Mouse (Mus musculus) ES-E14 (cell line): ENCODE data around the gene Miga2. TPM values are rescaled to one million over a fixed set of nuclear protein-coding genes. Genes with fewer than 3 reads are reported as not detected.

Experiments
- DNase-seq: peaks from one replicate; pipeline ENCODE4 v3.0.0-alpha.2; 2013; ENCODE audit warnings: low read depth, low spot score
- H3K27ac ChIP-seq: 2 replicates; pipeline ENCODE4 v1.5.1; 2012; ENCODE audit warnings: low read depth, mild to moderate bottlenecking, low read length, moderate library complexity, mixed read lengths; ENCODE audit not compliant: poor library complexity, insufficient read depth, severe bottlenecking
- H3K36me3 ChIP-seq: 2 replicates; pipeline ENCODE4 v1.6.1; 2012; ENCODE audit warnings: mild to moderate bottlenecking, low read length, moderate library complexity, mixed read lengths; ENCODE audit not compliant: control insufficient read depth, poor library complexity, insufficient read depth, severe bottlenecking
- H3K4me1 ChIP-seq, 2 experiments: fragments of 150-350 bp in 1 of 2; sonication (generic) in 1 of 2; 2 replicates each; pipeline ENCODE4 v1.6.1; 2012; ENCODE audit warnings: low read length in 2 of 2, mild to moderate bottlenecking in 1 of 2, mixed read lengths in 1 of 2; ENCODE audit not compliant: control insufficient read depth in 2 of 2, insufficient read depth in 2 of 2, poor library complexity in 1 of 2
- H3K4me3 ChIP-seq, 2 experiments: fragments of 150-350 bp in 1 of 2; sonication (generic) in 1 of 2; 2 replicates each; pipeline ENCODE4 v1.5.1; 2012; ENCODE audit warnings: low read length in 2 of 2, low read depth in 1 of 2, mild to moderate bottlenecking in 1 of 2, mixed read lengths in 1 of 2; ENCODE audit not compliant: insufficient read depth in 1 of 2, poor library complexity in 1 of 2, severe bottlenecking in 1 of 2
- H3K9ac ChIP-seq: 2 replicates; pipeline ENCODE4 v1.6.1; 2012; ENCODE audit warnings: low read depth, mild to moderate bottlenecking, low read length, mixed read lengths; ENCODE audit not compliant: poor library complexity, insufficient read depth, severe bottlenecking
- H3K9me3 ChIP-seq: fragments of 150-350 bp; sonication (generic); 2 replicates; pipeline ENCODE4 v1.6.1; 2012; ENCODE audit warnings: low read depth, mild to moderate bottlenecking, low read length; ENCODE audit not compliant: control insufficient read depth, insufficient read depth
- CHD2 ChIP-seq: IDR thresholded peaks from 2 replicates; pipeline ENCODE4 v1.6.1; 2014; ENCODE audit warnings: mild to moderate bottlenecking, low read depth, low read length, inconsistent platforms
- HCFC1 ChIP-seq: IDR thresholded peaks from 2 replicates; pipeline ENCODE4 v1.6.1; 2012; ENCODE audit warnings: low read length, inconsistent platforms, borderline replicate concordance; ENCODE audit not compliant: insufficient read depth
- MAFK ChIP-seq: IDR thresholded peaks from 2 replicates; pipeline ENCODE4 v1.6.1; 2014; ENCODE audit warnings: mild to moderate bottlenecking, low read depth, low read length, inconsistent platforms; ENCODE audit not compliant: insufficient read depth
- ZC3H11A ChIP-seq: IDR thresholded peaks from 2 replicates; pipeline ENCODE4 v1.6.1; 2012; ENCODE audit warnings: low read depth, mild to moderate bottlenecking, inconsistent platforms, low read length, borderline replicate concordance
- ZNF384 ChIP-seq: IDR thresholded peaks from 2 replicates; pipeline ENCODE4 v1.6.1; 2012; ENCODE audit warnings: low read depth, low read length, inconsistent platforms
- in situ Hi-C, 2 experiments: fragments of 600-800 bp; cut with MboI; formaldehyde crosslinking; loops; one replicate each; pipeline ENCODE4 v1.15.1; 2025; ENCODE audit warnings: low sequenced_read_pairs in 2 of 2, inconsistent platforms in 1 of 2; ENCODE audit not compliant: unreplicated experiment in 2 of 2
- total RNA-seq: library from RNA; depleted of rRNA; stranded (reverse); fragments of 300-350 nt; gene quantifications from 2 replicates; pipeline ENCODE4 v1.2.3, GENCODE M21; 2012

The Miga2 gene
- total RNA-seq, 1 experiment, result 46.0 TPM

DNA sequence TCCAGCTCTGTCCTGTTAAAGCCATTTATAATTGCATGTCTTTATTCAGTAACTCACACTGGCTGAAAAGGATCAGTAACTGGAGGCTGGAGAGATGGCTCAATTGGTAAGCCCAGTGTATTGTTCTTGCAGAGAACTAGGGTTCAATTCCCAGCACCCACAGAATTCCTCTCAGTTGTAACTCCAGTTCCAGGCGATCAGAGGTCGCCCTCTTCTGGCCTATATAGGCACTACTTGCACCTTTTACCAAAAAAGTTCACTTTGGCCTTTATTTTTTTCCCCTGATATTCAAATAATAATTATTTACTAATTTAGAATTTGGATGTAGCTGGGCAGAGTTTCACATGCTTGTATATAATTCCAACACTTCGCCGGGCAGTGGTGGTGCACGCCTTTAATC, 1.2 kb upstream of the Miga2 start:
- H3K27ac ChIP-seq, result no peak overlapping the region
- H3K4me1 ChIP-seq, result peaks cover 0 to 12% of the 10 kb centered on the region in 2 experiments; a peak in 1 of 4 replicates
- H3K9ac ChIP-seq, result no peak overlapping the region
- H3K9me3 ChIP-seq, result no peaks in the 10 kb centered on the region
- in situ Hi-C loops, result no loop called here
- DNase-seq, result peak; percentile 25
- no peak overlapping the region for H3K4me3 ChIP-seq
- H3K36me3 ChIP-seq, result no peaks in the 10 kb centered on the region; the same call in 1 of the 2 replicates
- TF ChIP-seq ZC3H11A, result no peak
- peak; percentile 37; the same call in 1 of the 2 replicates for TF ChIP-seq ZNF384

DNA sequence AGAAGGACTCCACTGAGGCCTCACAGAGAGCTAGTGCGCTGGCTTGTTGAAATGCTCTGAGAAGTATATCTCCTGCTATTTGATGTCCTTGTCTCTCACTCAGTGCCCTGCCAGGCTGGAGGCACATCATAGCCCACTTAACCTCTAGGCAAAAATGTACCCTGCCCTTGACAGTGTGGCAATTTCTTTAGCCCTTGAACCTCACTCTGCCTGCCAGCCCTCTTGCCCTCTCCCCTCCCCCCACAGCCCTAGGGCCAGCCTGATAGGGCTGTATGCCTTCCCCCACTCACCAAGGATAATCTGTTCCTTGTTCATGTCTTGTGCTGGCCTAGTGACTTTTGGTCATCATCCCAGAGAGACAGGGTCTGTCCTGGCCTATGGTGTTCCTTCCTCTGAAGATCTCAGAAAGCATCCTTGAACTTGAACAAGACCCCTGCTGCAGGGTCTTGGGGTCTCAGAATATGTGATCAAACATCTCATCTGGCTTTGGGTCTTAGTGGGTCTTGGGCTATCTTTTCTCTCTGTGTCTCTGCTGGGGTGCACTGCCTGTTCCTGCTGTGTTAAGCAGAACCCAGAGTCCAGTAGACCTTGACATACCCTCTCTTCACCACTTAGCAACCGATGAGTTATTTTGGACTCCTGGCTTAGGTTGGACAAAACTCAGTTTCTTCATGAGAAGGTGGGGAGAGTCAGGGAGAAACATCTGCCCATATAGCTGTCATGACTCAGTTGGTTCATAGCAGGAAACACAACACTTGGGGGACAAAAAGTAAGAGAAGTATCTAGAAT, 1.4 kb downstream of the Miga2 start:
- no peaks in the 10 kb centered on the region for H3K9me3 ChIP-seq
- H3K9ac ChIP-seq, result peak overlapping the region; percentile 82
- H3K4me3 ChIP-seq, result peak overlapping the region in 1 of 2 experiments; percentile 97; a peak in 2 of 4 replicates
- no peak overlapping the region for H3K27ac ChIP-seq
- in situ Hi-C loops, result no loop called here
- H3K4me1 ChIP-seq, result peaks cover 0 to 5% of the 10 kb centered on the region in 2 experiments; a peak in 1 of 4 replicates
- TF ChIP-seq ZC3H11A, result no peak
- TF ChIP-seq ZNF384, result no peak
- TF ChIP-seq CHD2, result no peak
- TF ChIP-seq HCFC1, result no peak
- TF ChIP-seq MAFK, result no peak
- DNase-seq, result no peak
- peaks cover 17% of the 10 kb centered on the region for H3K36me3 ChIP-seq

DNA sequence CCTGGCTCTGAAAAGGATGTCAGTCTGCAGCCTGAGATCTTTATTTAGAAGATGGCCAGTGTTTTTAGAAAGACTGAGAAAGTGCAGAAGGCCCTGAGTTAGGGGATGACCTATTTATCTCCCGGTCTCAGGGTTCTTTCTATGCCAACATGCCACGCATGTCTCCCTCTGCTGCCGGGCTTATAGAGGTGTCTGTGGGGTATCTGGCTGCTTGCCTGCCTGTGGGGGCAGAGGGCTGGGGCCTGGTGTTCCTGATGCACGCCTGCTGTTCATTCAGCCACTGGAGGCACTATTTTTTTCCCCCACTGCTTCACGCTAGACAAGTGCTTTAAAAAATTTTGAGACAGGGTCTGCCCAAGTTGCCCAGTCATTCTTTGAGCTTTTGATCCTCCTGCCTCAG, 2.2 kb downstream of the Miga2 start:
- no peak for TF ChIP-seq ZC3H11A
- TF ChIP-seq HCFC1, result no peak
- TF ChIP-seq ZNF384, result no peak
- no peak for TF ChIP-seq MAFK
- no peak for TF ChIP-seq CHD2
- Histone ChIP-seq H3K27ac (no peak overlapping the region), H3K4me3 (no peak overlapping the region), H3K9me3 (no peaks in the 10 kb centered on the region), H3K9ac (no peak overlapping the region), H3K4me1 (peaks cover 0 to 5% of the 10 kb centered on the region in 2 experiments; a peak in 1 of 4 replicates), H3K36me3 (peaks cover 22% of the 10 kb centered on the region)
- in situ Hi-C loops, result no loop called here
- no peak for DNase-seq

DNA sequence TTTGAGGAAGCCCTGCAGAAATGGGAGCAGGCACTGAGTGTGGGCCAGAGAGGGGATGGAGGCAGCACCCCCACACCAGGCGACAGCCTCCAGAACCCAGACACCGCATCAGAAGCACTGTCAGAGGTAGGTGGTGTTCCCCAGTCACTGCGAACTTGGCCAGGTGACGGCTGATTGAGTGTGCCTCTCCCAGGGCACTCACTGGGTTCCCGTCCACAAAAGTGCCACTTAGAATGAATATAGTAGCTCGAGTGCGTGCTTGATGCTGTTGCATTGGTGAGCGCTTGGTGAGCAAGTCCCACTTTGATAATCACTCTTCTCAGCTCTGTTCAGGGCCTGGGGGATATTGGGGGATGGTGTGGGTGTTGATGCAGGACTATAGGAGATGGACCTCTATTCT, 7.5 kb downstream of the Miga2 start:
- no peaks in the 10 kb centered on the region for H3K9me3 ChIP-seq
- no peak overlapping the region for H3K9ac ChIP-seq
- no peak overlapping the region for H3K27ac ChIP-seq
- peaks cover 46% of the 10 kb centered on the region for H3K36me3 ChIP-seq
- no peak overlapping the region for H3K4me3 ChIP-seq
- H3K4me1 ChIP-seq, result no peaks in the 10 kb centered on the region
- in situ Hi-C loops, result no loop called here
- no peak for TF ChIP-seq HCFC1
- TF ChIP-seq CHD2, result no peak
- no peak for DNase-seq

DNA sequence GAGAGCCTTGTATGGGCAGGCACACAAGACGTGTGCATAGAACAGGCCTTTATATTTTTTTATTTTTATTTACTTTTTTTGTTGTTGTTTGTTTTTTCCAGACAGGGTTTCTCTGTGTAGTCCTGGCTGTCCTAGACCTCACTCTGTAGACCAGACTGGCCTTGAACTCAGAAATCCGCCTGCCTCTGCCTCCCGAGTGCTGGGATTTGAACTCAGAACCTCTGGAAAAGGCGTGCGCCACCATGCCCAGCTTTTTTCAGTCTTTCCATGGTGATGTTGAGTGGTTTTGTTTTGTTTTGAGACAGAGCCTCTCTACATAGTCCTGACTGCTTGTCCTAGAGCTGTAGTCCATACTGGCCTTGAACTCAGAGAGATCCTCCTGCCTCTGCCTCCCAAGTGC, 8.7 kb downstream of the Miga2 start:
- in situ Hi-C loops, result no loop called here
- H3K9me3 ChIP-seq, result no peaks in the 10 kb centered on the region
- H3K36me3 ChIP-seq, result peaks cover 55% of the 10 kb centered on the region
- no peak overlapping the region for H3K9ac ChIP-seq
- DNase-seq, result no peak
- TF ChIP-seq CHD2 (no peak), HCFC1 (no peak)
- no peak overlapping the region for H3K4me3 ChIP-seq
- no peak overlapping the region for H3K27ac ChIP-seq
- H3K4me1 ChIP-seq, result no peaks in the 10 kb centered on the region
